Mouse (Mus musculus) hindbrain, embryonic 15.5 days (tissue): ENCODE measurements around the gene Itpka. TPM values are rescaled to one million over a fixed set of nuclear protein-coding genes. Genes with fewer than 3 reads are reported as not detected.

ENCODE experiments used
- ATAC-seq: fragments of 200-750 bp; cut with Nextera tagmentation; 2 replicates; pipeline ENCODE4 v1.8.0; 2017; ENCODE audit warnings: low read depth, moderate number of reproducible peaks, moderate TSS enrichment; ENCODE audit not compliant: low FRiP score
- H3K27ac ChIP-seq: fragments of 300-500 bp; sonication (generic); replicated peaks from 2 replicates; pipeline ENCODE4 v1.5.1; 2015; ENCODE audit warnings: mild to moderate bottlenecking, inconsistent platforms
- H3K27me3 ChIP-seq: fragments of 300-500 bp; sonication (generic); 2 replicates; pipeline ENCODE4 v1.6.1; 2015; ENCODE audit warnings: control low read depth, inconsistent platforms
- H3K36me3 ChIP-seq: fragments of 300-500 bp; sonication (generic); 2 replicates; pipeline ENCODE4 v1.6.1; 2015; ENCODE audit warnings: control low read depth, inconsistent platforms
- H3K4me1 ChIP-seq: fragments of 300-500 bp; sonication (generic); replicated peaks from 2 replicates; pipeline ENCODE4 v1.6.1; 2015; ENCODE audit warnings: control low read depth, inconsistent platforms
- H3K4me2 ChIP-seq: fragments of 300-500 bp; sonication (generic); 2 replicates; pipeline ENCODE4 v1.6.1; 2015; ENCODE audit warnings: moderate library complexity, mild to moderate bottlenecking, inconsistent platforms
- H3K4me3 ChIP-seq: fragments of 300-500 bp; sonication (generic); 2 replicates; pipeline ENCODE4 v1.5.1; 2015; ENCODE audit warnings: mild to moderate bottlenecking, inconsistent platforms
- H3K9ac ChIP-seq: fragments of 300-500 bp; sonication (generic); 2 replicates; pipeline ENCODE4 v1.6.1; 2015; ENCODE audit warnings: inconsistent platforms
- H3K9me3 ChIP-seq: fragments of 300-500 bp; sonication (generic); 2 replicates; pipeline ENCODE4 v1.6.1; 2016; ENCODE audit warnings: control low read depth, inconsistent platforms
- WGBS: fragments of 180-500 bp; shearing (Covaris S2); methylation state at CpG from one replicate; pipeline ENCODE4 v1.1.7; 2015; 5-methylcytosine and 5-hydroxymethylcytosine counted together
- polyA plus RNA-seq: library from polyadenylated mRNA; unstranded; fragments of >200 nt; fragmentation: Nextera tagmentation; extraction: Ambion mirVana; gene quantifications from 2 replicates; pipeline ENCODE4 v1.2.1, GENCODE M21; 2015

Gene Itpka
- polyA plus RNA-seq, 1 experiment from 2014 or later = 0.56 TPM

GRCm38 (mm10) chr2:119799961-119800550 is 57.9 kb downstream of the Itpka start:
- Histone ChIP-seq H3K9ac (peak overlapping the region; percentile 89), H3K27me3 (peaks cover 12% of the 10 kb centered on the region; the same call in 1 of the 2 replicates), H3K36me3 (no peaks in the 10 kb centered on the region), H3K27ac (peak overlapping the region; percentile 51; the same call in 1 of the 2 replicates), H3K4me2 (peak overlapping the region; percentile 97), H3K9me3 (no peaks in the 10 kb centered on the region), H3K4me3 (peak overlapping the region; percentile 89), H3K4me1 (peaks cover 55% of the 10 kb centered on the region)
- under 1% methylated on average over 25 of the region's 27 CpGs for WGBS
- peak; percentile 21; the same call in 1 of the 2 replicates for ATAC-seq

Other genes with a start within 250 kb of the Itpka start
- 0.47 and 0.60 TPM in 2 replicates for gene Exd1, start 194.7 kb upstream of the Itpka start, polyA plus RNA-seq
- gene Chp1, start 194.6 kb upstream of the Itpka start, polyA plus RNA-seq = 54.9 and 55.4 TPM in 2 replicates
- gene Nusap1, start 124.0 kb upstream of the Itpka start, polyA plus RNA-seq = 15.1 and 18.1 TPM in 2 replicates
- 6.6 and 7.5 TPM in 2 replicates for gene Oip5, start 123.9 kb upstream of the Itpka start, polyA plus RNA-seq
- gene Ndufaf1, start 79.5 kb upstream of the Itpka start, polyA plus RNA-seq = 39.8 and 41.2 TPM in 2 replicates
- 49.3 and 50.1 TPM in 2 replicates for gene Rtf1, start 67.3 kb upstream of the Itpka start, polyA plus RNA-seq
- gene Ltk, start 18.1 kb downstream of the Itpka start, polyA plus RNA-seq = 2.1 and 2.2 TPM in 2 replicates
- 18.6 and 19.6 TPM in 2 replicates for gene Rpap1, start 45.2 kb downstream of the Itpka start, polyA plus RNA-seq
- 27.1 and 27.7 TPM in 2 replicates for gene Tyro3, start 55.4 kb downstream of the Itpka start, polyA plus RNA-seq
- 23.9 and 24.3 TPM in 2 replicates for gene Mga, start 154.9 kb downstream of the Itpka start, polyA plus RNA-seq
- gene Mapkbp1, start 230.4 kb downstream of the Itpka start, polyA plus RNA-seq = 7.2 and 9.8 TPM in 2 replicates